Mouse (Mus musculus): ENCODE measurements around the gene Ocln.
"Not testable (repeated sequence)": the region's sequence is repeated elsewhere in the genome, so short reads cannot be mapped to it uniquely, and the experiment has no call there.

Gene Ocln

GRCm38 (mm10) chr13:100491623-100492022, 60.9 kb downstream of the Ocln start:
- DNase-seq (ENCODE audit: low read depth) = no peak

- DNase-seq (ENCODE audit: low read depth) = no peak
Measured at GRCm38 (mm10) chr13:100490424-100490823, 62.1 kb downstream of the Ocln start.

DNA sequence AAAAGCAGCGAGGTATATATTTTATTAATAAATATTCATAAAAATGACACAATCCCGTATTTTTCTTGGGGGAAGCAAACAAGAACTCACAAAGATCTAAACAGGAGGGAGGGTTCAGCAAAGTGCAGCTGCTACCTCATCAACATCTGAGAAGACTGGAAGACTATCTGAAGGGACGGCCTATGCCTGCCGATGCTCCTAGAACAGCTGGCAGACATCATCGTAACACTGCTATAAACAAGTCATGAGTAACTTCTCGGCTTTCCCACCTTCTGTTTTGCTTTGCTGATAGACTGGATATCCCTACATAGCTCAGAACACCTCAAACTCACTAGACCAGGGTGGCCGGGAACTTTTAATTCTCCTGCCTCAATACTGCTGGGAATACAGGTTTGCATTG, 68.9 kb downstream of the Ocln start:
- no peak for DNase-seq (ENCODE audit: low read depth)

GRCm38 (mm10) chr13:100463527-100464222, 88.8 kb downstream of the Ocln start:
- no peak for DNase-seq (ENCODE audit: low read depth)

- DNase-seq (ENCODE audit: low read depth) = no peak
Measured at GRCm38 (mm10) chr13:100461336-100461735, 91.2 kb downstream of the Ocln start.

DNA sequence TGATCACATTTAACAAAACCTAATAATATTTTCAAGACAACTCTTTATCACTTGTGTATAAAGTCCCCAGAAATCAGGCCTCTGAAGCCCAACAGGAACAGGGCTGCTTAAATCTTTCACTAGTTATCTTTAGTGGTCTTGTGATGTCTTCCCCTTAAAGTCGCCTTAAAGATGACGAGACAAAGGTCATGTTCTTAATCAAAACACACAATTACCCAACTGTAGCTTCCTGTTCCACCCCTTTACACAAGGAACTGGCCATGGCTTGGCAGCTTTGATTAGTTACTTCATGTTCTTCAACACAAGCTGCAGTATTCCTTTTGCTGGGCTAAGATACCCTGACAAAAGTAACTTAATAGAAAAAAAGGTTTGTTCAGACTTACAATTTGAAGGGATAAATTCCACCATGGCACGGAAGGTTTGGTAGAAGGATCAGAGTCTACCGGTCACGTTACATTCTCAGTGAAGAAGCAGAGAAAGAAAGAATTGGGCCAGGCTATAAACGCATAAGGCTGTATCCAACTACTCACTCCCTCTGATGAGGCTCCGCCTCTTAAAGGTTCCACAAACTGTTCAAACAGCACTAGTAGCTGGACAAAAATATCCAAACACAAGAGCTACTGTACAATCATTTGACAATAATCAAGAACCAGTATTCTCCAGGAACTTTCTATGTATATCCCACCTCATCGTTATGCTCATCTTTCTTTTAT, 99.9 kb downstream of the Ocln start, which contains the start of gene Naip1:
Gene Naip1, minus strand, starts transcription at position 455 of the 713 bp plus-strand sequence.
- not testable (repeated sequence) for DNase-seq (ENCODE audit: low read depth)

- DNase-seq (ENCODE audit: low read depth) = no peak
Measured at GRCm38 (mm10) chr13:100449495-100449894, 103.0 kb downstream of the Ocln start.

Measured in fibroblast of lung, adult 2 months (primary cell).